Mouse (Mus musculus): ENCODE results near the gene Pfkfb4.
A peak's percentile ranks its signal among the peaks of the same experiment; 100 is the strongest.

Gene Pfkfb4

DNA sequence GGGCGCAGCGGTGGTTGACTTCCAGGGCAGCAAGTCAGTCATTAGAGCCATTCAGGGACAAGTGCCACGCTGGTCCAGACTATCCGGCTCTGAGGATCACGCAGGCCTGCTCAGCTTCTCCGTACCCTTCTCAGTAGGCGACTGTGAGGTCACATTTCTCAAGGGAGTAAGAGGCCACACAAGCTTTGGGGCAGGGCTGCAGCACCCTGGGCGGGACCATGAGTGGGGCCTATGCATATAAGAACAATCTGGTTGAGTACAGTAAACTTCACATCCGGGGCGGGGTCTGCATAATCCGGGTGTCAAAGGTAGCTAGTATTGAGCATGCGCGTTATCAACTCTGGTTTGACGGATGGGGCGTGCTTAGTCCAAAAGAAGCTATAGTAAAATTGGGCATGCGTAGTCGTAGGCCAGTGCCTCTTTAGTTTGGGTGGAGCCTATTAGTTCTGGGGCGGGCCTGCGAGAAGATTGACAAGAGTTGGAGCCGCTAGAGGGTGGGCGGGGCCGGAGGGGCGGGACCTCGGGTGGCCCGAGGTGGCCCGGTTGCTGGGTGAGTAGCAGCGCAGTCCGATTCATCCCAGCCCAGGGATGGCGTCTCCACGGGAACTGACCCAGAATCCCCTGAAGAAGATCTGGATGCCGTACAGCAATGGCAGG is at the start of gene Pfkfb4:
TSS of gene Pfkfb4 (plus strand) at position 351 of the 657 bp plus-strand sequence.
- peak; percentile 97 to 99 for DNase-seq

DNA sequence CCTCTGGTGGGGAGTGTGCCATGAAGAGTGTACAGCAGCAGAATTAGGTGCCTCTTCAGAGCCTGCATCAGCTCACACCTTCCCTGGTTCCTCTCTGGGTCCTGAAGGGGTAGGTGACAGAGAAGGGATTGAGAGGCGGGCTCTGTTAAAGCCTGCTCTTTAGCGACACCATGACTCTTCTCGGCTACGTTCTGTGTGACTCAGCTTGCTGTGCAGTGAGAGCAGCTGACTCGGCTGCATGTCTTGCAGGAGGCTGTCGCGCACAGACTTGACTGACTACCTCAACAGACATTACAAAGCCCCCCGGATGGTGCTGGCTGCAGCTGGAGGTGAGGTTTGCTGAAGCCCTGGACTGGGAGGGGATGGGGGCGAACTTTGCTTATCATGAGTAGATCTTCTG is 46.5 kb upstream of the Pfkfb4 start:
- no peak for DNase-seq

DNA sequence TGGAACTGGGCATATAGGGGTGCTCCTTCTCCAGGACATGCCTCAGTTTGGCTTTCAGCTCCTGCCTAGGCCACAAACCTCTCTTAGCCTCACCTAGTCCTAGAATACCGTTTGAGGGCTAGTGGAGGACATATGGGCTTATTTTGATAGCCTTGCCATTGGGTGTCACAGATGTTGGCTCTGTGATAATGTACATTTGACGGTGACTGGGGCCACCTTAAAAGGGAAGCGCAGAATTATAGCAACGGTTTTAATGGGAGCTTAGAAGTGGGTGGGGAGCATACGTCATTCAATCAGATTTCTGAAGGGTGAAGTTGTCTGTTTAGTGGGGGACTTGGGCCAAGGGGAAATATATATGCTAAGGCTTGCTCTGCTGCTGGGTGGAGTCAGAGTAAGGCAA is 46.0 kb upstream of the Pfkfb4 start:
- no peak for DNase-seq

DNA sequence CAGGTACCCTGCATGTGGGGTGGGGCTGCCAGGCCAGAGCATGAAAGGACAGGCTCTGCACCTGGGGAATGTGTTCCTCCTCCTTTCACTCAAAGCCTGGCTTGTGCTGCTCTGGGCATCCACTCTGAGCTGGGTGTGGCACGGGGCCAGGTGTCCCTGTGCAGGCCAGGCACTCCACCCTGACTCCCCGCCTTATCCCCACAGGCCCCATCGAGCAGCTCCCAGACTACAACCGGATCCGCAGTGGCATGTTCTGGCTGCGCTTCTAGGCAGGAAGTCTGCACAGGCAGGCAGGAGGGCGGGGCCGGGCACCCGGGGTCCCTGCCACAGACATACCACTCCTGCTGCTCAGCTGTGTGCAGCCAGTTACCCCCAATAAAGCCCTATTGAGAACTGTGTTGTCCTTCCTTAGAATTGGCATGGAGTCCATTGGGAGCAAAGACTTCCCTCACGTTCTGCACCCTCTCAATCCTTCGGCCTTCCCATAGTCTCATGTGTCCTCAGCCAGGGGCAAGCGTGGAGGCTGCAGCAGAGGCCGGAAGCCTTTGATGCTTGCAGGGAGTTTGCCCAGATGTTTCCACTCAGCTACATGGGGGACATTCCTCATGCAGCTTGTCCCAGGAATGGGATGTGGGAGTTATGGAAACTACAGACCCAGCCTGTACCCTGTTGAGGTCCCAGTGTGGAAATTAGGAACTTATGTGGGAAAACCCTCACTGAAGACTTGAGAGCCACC is 42.2 kb upstream of the Pfkfb4 start:
- DNase-seq, result no peak

DNA sequence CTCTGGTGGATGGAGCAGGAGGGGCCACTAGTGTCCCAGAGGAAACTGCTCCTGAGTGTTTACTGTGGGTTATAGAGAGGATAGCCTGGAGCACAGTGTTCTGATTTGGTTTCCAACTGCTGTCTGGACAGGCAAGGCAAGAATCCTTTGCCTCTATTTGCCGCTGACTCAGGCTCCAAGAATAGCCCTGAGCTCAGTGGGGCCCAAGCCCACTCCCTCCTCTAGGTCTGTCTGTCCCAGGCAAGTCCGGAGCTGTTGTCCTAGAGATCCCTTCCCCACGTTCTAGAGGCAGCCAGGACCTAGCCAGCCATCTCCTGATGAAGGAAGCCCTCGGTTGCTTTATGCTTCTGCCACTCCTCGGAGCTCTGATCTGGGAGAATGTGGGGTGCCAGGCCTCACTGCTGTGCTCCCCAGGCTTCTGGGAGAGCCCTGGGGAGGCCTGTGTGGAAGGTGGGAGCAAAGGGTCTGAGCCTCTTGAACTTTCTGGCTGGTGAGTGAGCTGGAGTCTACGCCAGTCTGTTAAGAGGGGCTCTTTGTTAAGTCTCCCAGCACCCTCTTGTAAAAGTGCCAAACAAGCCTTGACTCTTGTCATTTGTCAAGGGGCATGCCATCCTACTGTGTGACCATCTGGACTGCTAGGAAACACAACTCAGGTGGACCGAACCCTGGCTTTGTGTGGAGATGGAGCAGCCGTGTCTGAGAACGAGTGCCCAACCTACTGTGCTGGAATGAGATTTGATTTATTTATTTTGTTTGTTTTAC is 41.4 kb upstream of the Pfkfb4 start:
- DNase-seq, result no peak

DNA sequence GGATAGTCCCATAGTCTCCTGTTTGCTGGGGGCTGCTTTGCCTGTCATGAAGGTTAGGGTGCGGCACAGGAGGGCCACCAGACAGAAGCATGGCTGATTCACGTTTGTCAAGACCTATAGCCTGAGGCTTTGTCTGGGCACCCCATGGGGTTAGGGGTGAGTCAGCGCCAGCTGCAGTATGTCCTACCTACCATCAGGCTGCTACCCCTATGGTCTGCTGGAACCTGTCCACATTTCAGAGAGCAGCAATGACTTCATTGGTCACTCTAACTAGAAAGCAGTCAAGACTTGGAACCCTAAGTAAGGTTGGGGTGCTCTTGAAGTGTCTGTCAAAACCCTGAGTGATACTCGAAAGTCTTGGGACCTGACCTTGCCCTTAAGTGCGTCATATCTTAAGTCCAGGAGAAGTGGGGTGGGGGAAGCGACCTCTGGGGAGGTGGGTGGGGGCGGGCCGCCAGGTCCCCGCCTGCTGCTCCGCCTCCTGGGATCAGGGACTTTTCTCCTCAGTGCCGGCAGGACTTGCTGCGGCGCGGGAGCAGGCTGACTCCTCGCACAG is 38.4 kb upstream of the Pfkfb4 start, which contains the start of gene Col7a1:
TSS of gene Col7a1 (plus strand) at position 506 of the 556 bp plus-strand sequence.
- no peak for DNase-seq

DNA sequence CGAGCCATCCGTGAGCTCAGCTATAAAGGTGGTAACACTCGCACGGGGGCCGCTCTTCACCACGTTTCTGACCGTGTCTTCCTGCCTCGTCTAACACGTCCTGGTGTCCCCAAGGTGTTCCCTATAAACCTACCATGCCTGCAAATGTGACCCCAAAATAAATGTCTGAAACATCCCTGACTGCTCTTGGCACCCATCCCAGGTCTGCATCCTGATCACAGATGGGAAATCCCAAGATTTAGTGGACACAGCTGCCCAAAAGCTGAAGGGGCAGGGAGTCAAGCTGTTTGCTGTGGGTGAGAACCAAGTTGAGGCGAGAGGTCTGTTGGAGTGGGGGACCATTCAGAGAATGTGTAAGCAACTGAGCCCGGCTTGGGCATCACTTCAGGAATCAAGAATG is 36.3 kb upstream of the Pfkfb4 start:
- no peak for DNase-seq

DNA sequence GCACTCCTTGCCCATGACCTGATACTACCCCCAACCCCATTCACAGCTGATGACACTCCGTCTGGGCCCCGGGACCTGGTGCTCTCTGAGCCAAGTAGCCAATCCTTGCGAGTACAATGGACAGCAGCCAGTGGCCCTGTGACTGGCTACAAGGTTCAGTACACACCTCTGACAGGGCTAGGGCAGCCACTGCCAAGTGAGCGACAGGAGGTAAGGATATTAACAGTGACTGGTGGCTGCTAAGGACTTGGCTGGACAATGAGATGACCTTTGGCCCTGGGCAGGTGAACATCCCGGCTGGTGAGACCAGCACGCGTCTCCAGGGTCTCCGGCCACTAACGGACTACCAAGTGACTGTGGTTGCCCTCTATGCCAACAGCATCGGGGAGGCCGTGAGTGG is 35.7 kb upstream of the Pfkfb4 start:
- DNase-seq, result no peak

DNA sequence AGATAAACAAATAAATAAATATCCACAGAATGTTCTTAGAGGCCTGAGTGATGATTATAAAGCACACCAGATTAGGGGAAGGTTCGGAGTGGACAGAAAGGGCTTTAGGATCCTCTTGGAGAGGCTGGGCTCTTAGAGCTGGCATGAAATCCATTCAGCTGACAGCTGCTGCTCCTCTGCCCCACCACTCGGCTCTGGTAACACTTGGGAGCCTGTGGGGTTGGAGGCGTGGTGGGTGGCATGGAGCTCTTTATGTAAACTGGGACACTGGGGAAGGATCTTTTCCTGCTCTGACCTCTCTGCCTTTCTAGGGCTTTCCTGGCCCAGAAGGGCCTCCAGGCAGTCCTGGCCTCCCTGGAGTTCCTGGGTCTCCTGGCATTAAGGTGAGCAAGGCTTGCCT is 28.0 kb upstream of the Pfkfb4 start:
- DNase-seq, result no peak

DNA sequence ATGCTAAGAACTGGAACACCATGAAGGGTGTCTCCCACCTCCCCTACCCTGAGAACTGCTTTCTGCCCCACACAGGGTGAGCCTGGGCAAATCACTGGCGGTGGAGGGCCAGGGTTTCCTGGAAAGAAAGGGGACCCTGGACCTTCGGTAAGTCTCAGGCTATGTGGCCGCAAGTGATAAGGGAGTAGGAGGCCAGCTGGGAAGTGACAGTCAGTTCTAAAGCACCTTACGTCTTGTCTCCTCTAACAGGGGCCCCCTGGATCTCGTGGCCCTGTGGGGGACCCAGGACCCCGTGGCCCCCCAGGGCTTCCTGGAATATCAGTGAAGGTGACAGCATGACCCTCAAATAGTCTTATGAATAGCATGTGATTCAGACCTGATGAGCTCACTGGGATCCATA is 27.2 kb upstream of the Pfkfb4 start:
- no peak for DNase-seq

DNA sequence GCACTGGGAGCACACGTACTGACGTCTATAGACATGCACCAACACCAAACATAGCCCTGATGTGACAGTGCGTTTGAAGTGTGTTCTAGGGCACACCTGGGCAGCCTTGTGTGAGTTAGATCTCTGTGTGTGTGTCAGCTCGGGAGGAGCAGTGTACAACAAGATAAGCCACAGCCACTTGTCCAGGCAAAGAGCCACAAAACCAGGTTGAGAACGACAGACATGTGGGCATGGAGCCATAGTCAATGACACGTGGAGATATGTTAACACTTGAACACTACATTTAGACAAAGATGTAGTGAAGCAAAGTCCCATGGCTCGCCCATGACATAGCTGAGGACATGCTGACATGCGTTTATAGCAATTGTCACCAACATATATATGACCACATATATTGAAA is 21.0 kb upstream of the Pfkfb4 start:
- no peak for DNase-seq

DNA sequence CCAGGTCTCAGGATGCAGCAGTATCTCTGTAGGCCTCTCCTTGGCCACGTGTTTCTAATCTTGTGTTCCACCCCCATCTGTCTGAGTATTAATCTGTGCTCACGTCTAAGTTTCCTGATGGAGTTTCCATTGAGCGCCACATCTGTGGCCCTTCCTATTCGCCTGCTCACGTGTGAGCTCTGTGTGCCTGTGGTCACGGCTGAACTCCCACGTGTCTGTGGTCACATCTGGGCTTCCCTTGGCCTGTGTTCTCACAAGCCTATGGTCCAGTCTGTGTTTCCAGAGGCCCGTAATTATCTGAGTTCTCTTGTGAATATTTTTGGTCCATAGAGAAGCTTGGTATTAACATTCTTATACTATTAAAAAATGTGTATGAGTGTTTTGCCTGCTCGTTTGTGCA is 15.1 kb upstream of the Pfkfb4 start:
- no peak for DNase-seq

DNA sequence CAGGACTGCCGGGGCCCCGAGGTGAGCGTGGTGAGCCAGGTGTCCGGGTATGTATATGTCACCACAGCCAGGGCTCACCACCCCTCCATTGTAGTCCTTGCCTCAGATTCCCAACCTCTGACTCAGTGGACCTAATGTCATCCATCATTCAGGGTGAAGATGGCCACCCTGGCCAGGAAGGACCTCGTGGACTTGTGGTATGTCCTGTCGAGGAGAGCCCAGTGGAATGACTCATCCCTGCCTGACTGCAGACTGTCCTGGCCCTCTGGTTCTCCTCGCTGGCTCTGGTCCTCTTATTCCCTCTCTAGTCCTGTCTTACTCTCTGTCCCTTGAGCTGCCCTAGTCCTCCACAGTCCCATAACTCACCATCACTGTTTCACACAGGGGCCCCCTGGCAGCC is 13.6 kb upstream of the Pfkfb4 start:
- DNase-seq, result no peak

DNA sequence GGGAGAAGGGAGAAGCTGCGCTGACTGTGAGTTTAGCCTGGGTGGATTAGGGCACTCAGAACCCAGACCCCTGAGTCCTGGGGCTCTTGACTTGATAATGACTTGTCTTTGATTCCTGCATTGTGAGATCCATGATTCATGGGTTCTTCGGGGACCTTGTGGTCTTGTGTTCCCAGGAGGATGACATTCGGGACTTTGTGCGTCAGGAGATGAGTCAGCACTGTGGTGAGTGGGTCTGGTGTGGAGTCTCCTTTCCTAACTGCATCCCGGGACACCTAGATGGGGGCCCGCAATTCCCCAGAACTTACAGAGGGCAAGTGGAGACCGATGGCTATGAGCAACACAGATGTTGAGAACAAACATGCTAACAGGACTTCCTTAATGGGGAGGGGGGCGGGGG is 9.1 kb upstream of the Pfkfb4 start:
- no peak for DNase-seq

DNA sequence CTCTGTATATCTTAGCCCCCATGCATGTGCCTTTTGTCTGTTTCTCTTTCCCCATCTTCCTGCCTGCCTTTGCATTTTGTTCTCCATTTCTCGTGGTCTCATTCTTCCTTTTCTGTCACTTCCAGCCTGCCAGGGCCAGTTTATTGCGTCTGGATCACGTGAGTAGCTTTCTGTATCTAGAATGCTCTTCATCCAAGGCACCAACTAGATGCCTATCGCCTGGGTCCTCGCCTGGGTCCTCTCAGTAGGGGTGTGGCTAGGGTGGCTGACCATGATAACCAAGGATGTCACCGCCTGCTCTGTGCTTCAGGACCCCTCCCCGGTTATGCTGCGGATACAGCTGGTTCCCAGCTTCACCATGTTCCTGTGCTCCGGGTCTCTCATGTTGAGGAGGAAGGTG is 8.4 kb upstream of the Pfkfb4 start:
- DNase-seq, result no peak

DNA sequence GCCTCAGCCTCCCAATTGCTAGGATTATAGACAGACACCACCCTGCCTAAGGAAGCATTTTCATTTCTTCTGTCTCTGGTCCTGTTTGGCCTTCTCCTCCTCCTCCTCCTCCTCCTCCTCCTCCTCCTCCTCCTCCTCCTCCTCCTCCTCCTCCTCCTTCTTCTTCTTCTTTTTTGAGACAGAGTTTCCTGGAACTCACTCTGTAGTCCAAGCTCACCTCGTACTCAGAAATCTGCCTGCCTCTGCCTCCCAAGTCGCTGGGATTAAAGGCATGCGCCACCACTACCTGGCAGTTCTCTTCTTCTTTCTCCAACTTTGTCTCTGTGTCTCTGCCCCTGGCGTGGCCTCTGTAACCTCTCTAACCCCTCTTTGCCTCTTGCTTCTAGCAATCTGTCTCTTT is 5.9 kb upstream of the Pfkfb4 start, which contains the start of gene Ucn2:
TSS of gene Ucn2 (plus strand) at position 301 of the 400 bp plus-strand sequence.
- DNase-seq, result no peak

DNA sequence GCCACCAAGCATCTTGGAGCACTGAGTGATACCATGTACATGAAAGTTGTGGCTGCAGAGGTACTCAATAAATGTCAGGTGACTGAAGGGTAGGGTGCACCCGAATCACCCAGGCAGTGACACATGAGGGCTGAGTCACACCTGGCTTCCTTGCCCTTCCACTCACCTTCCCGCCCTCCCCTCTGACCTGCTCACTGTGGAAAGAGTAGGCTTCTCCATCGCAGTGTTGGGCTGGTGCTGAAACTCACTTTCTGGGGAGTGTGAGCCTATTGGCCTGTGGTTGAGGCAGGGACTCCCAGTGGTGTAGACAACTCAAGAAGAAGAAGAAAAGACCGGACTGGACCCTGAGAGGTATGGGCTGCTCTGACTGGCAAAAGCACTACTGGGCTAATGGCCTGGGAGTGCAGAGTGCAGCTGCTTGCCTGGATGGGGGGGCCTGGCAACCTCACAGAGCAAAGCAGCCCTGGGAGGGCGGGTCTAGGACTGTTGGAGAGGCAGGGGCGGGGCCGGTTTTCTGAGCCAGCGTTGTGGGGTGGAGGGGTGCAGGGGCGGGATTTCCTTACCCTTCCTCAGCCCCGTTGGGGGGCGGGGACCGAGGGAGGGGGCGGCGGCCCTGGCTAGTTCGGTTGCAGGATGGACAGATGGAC is 3.8 kb upstream of the Pfkfb4 start:
- no peak for DNase-seq

DNA sequence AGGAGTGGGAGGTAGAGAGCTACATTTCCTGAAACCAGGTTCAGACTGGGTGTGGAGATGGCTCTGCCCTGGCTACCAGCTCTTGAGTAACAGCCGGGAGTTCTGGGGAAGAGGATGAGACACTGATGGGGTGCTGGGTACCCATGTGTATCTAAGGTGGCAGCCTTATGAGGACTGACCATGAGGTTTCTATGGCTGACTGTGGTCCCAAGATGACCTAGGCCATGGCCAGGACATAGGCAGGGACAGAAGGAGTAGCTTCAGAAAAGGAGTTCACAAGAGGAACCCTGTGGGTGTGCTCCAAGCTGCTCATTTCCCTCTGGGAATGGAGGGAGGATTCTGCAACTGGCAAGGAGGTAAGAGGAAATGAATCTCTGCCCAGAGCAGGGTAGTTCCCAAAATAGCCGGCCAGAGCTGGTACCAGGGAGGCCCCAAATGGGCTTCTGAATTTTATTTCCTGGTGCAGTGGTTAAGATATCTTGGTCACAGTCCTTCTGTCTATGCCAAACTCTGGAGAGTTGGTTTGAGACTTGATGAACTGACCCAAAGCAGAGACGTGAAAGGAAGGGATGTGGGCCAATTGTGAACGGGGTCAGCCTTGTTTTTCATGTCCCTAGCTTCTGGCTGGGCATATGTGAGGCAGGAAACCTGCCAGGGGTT is 1.6 kb upstream of the Pfkfb4 start:
- no peak for DNase-seq

DNA sequence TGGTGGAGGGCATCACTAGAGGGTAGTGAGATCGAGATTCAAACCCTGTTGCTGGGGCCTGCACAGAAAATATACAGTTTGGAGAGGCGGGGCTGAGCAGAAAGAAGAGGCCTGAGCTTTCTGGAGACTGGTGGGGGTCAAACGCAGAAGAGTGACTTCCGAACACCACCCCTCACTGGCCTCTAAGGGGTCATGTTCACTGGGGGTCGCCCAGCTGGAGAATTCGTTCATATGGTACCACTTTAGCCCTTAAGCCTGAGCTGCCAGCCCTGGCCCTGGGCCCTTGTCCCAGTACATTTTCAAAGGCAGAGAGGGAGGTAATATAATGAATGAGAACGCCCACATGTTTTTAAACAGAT is 1.1 kb upstream of the Pfkfb4 start:
- no peak for DNase-seq

DNA sequence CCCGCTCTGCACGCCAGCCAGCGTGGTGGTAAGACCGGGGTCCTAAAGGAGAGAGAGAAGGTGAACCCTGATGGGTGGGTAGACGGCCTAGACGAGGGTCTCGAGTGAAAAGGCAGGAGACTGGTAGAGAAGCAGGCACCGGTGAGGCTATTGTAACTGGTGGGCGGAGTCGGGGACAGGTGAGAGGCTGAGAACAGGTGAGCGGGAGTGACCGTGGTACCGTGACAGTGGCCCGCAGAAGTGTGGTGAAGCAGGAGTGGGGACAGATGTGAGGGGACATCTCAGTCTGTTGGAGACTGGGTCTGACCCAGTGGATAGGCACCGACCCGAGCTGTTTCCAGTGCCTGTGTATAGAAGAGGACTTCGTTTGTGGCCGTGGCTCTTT is 499 bp downstream of the Pfkfb4 start:
- DNase-seq, result no peak

DNA sequence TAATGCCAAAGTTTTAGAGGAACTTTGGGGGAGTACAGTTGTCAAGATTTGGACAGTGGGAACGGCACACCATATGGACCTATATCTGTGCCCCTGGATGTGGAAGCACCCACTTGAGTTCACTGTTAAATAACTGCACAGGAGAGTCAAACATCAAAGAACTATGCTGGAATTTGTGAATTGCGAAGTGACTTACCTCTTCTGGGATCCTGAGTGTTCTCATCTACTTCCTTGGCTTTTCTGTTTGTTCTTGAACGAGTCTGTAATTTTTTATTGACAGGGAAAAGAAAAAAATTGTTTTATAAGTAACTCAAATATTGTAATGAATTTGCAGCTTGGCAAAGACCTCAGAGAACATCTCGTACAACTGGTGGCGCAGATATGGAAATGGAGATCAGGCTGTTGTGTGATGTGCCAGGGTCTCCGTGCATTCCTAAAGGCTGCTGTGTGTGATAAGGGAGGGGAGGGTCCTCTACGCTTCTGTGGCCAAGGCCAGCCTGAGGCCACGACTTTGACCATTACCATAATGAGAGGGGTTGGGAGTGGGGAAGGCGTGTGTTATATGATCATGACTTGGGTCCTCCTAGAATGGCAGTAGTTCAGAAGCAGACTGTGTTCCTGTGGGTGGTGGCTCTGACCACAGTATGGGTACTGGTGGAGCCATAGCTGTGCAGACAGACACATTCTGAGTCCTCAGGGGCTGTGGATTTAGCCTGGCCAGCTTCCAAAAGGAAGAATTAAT is 1.2 kb downstream of the Pfkfb4 start:
- no peak for DNase-seq

DNA sequence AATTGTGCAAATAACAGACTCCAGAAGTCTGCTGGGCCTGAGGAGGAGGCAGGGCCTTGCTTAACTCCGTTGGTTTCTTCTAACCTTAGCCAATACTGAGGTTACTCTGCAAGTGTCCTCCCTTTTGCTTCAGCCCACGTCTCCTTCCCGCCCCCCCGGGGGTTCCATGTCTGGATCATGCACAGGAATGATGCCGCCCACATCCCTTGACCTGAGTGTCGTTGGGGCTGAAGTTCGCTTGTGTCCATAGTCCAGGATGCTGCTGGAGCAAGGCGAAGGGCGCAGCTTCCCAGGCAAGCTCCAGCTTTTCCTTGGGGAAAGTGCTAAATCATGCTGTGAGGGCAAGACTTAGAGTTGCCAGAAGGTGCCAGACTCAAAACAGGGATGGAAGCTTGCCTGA is 4.8 kb downstream of the Pfkfb4 start:
- no peak for DNase-seq

Data from B cell, adult 2 months (primary cell).